Mouse (Mus musculus) thymus, adult 2 months (tissue): ENCODE measurements at regions not wholly inside any gene's neighbourhood (a gene's known extent, or its start where the extent isn't known, plus 50 kb on each side); places are given as distances from the start of the nearest gene placed in this dataset.

Experiments
- CTCF ChIP-seq: fragments of 200-500 bp; IDR thresholded peaks from 2 replicates; pipeline ENCODE4 v1.5.1; 2012; ENCODE audit warnings: mild to moderate bottlenecking, control low read depth, low read length, moderate library complexity, borderline replicate concordance; ENCODE audit not compliant: control insufficient read depth, poor library complexity, insufficient read depth; ENCODE audit errors: extremely low read depth
- POLR2A ChIP-seq: fragments of 200-500 bp; IDR thresholded peaks from 2 replicates; pipeline ENCODE4 v1.6.1; 2012; ENCODE audit warnings: mild to moderate bottlenecking, low read length, control low read depth, moderate library complexity; ENCODE audit not compliant: control insufficient read depth, poor library complexity, insufficient read depth; ENCODE audit errors: extremely low read depth

DNA sequence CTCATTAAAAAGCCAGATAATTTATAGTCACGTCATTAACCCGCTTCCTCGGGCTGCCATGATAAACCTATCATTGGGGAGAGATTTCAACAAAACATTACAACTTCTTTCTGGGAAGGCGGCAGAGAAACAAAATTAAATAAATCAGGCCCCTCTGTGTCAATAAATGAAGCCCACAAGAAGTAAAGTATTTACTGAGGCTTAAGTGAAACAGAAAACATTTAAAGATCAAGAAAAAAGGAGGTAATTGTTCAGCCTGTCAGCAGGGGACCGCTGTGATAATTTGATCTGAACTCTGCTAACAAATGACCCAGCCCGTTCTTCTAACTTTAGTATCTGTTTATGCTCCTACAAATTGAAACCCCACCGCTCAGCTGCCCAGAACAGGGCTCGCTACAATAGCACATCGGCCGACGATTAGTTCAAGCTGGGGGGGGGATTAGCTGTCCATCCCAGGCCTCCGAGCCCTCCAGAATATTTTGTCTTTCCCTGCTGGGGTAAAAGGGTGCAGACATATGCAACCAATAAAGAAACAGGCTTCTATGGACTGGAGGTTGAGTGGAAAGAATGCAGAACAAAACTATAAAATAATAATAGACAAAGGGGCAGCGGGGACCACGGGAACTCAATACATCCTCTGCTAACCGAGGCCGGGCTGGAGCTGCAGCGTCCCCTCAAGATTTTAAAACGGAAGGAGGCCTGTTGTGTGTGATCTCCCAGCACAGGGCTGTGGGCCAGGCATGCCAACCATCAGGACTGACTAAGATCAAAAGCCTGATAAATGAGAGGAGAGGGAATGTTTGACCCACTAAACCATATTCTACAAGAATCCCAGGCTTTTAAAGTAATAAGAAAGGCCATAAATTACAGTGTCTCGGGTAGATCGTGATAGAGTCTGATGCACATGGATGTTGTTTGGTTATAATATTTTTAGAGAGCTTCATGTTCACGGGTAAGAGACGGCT, 242.8 kb upstream of the Irx5 start:
- TF ChIP-seq CTCF = no peak
- TF ChIP-seq POLR2A = no peak
